Mouse (Mus musculus) kidney, embryonic 16.5 days (tissue): Measurements from ENCODE around the gene Dusp8. TPM values are rescaled to one million over a fixed set of nuclear protein-coding genes. Genes with fewer than 3 reads are reported as not detected.

ENCODE experiments used
- ATAC-seq: fragments of 200-750 bp; cut with Nextera tagmentation; 2 replicates; pipeline ENCODE4 v1.8.0; 2017; ENCODE audit warnings: moderate TSS enrichment; ENCODE audit not compliant: low FRiP score, low TSS enrichment
- H3K27ac ChIP-seq: fragments of 300-500 bp; sonication (generic); 2 replicates; pipeline ENCODE4 v1.5.1; 2014; ENCODE audit warnings: low read length
- H3K27me3 ChIP-seq: fragments of 300-500 bp; sonication (generic); 2 replicates; pipeline ENCODE4 v1.6.1; 2014; ENCODE audit warnings: low read length, control low read depth, mixed read lengths; ENCODE audit not compliant: insufficient read depth
- H3K36me3 ChIP-seq: fragments of 300-500 bp; sonication (generic); 2 replicates; pipeline ENCODE4 v1.6.1; 2014; ENCODE audit warnings: low read length, control low read depth, mixed read lengths; ENCODE audit not compliant: insufficient read depth
- H3K4me1 ChIP-seq: fragments of 300-500 bp; sonication (generic); 2 replicates; pipeline ENCODE4 v1.6.1; 2014; ENCODE audit warnings: low read length, control low read depth, mixed read lengths; ENCODE audit not compliant: insufficient read depth
- H3K4me2 ChIP-seq: fragments of 300-500 bp; sonication (generic); replicated peaks from 2 replicates; pipeline ENCODE4 v1.6.1; 2014; ENCODE audit warnings: low read depth, low read length
- H3K4me3 ChIP-seq: fragments of 300-500 bp; sonication (generic); 2 replicates; pipeline ENCODE4 v1.5.1; 2014; ENCODE audit warnings: mild to moderate bottlenecking, low read length
- H3K9ac ChIP-seq: fragments of 300-500 bp; sonication (generic); replicated peaks from 2 replicates; pipeline ENCODE4 v1.6.1; 2014; ENCODE audit warnings: low read length
- H3K9me3 ChIP-seq: fragments of 300-500 bp; sonication (generic); 2 replicates; pipeline ENCODE4 v1.6.1; 2016; ENCODE audit warnings: low read length, control low read depth
- WGBS: fragments of 180-500 bp; shearing (Covaris S2); extraction: QIAGEN DNeasy Blood & Tissue Kit; methylation state at CpG from one replicate; pipeline ENCODE4 v1.1.7; 2014; 5-methylcytosine and 5-hydroxymethylcytosine counted together
- polyA plus RNA-seq: library from polyadenylated mRNA; unstranded; fragments of >200 nt; fragmentation: Nextera tagmentation; extraction: Ambion mirVana; gene quantifications from 2 replicates; pipeline ENCODE4 v1.2.1, GENCODE M21; 2015

The Dusp8 gene
- polyA plus RNA-seq, 1 experiment from 2014 or later, result 2.4 TPM

DNA sequence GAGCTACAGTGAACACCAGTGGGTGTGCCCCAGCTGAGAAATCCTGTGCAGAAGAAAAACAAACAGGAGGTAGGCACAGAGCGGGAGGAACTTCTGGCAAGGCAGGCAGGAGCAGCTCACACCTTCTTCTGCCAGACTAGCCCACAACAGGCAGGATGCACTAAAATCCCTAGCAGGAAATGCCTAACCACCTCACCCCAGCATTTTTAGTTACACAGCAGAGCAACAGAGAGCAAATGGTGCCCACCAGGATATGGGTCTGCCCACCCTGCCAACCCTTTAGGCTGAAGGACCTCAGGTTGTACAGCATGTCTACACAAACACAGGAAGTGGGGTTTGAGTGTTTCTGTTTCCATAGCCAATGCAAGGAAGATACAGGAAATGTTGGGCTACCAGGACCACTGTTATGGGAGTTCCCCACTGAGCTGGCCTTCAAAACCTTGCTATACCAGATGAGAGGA is 39.0 kb downstream of the Dusp8 start:
- peaks cover 20% of the 10 kb centered on the region for H3K4me1 ChIP-seq
- H3K27ac ChIP-seq, result no peak overlapping the region; the same call in 1 of the 2 replicates
- WGBS, result 43% methylated on average over 1 of the region's 1 CpGs

GRCm38 (mm10) chr7:142055431-142055830 is 40.2 kb downstream of the Dusp8 start:
- Histone ChIP-seq H3K4me1 (peaks cover 17% of the 10 kb centered on the region), H3K9me3 (no peaks in the 10 kb centered on the region)
- WGBS, result 93% methylated on average over 3 of the region's 3 CpGs

More for the DNA sequence above, 39.0 kb downstream of the Dusp8 start:
- no peak overlapping the region for H3K4me3 ChIP-seq
- no peak for ATAC-seq
- H3K4me2 ChIP-seq, result no peak overlapping the region
- H3K9me3 ChIP-seq, result no peaks in the 10 kb centered on the region
- no peaks in the 10 kb centered on the region for H3K27me3 ChIP-seq
- no peak overlapping the region for H3K9ac ChIP-seq
- peaks cover 8% of the 10 kb centered on the region; the same call in 1 of the 2 replicates for H3K36me3 ChIP-seq

GRCm38 (mm10) chr7:142050536-142050935 is 45.1 kb downstream of the Dusp8 start:
- no peak for ATAC-seq
- H3K27ac ChIP-seq, result no peak overlapping the region
- H3K27me3 ChIP-seq, result no peaks in the 10 kb centered on the region
- H3K4me3 ChIP-seq, result no peak overlapping the region
- 0 out of 2 replicates have a peak, but pooled peaks cover 4% of the 10 kb centered on the region for H3K36me3 ChIP-seq
- H3K4me1 ChIP-seq, result no peaks in the 10 kb centered on the region
- no peaks in the 10 kb centered on the region for H3K9me3 ChIP-seq
- H3K4me2 ChIP-seq, result no peak overlapping the region
- no peak overlapping the region for H3K9ac ChIP-seq

More at GRCm38 (mm10) chr7:142055431-142055830, 40.2 kb downstream of the Dusp8 start:
- Histone ChIP-seq H3K27ac (no peak overlapping the region), H3K27me3 (no peaks in the 10 kb centered on the region), H3K36me3 (peaks cover 8% of the 10 kb centered on the region; the same call in 1 of the 2 replicates), H3K4me3 (no peak overlapping the region), H3K9ac (no peak overlapping the region), H3K4me2 (no peak overlapping the region)
- no peak for ATAC-seq

- Histone ChIP-seq H3K36me3 (no peaks in the 10 kb centered on the region), H3K9me3 (no peaks in the 10 kb centered on the region), H3K27me3 (no peaks in the 10 kb centered on the region), H3K9ac (no peak overlapping the region), H3K4me2 (no peak overlapping the region), H3K27ac (no peak overlapping the region), H3K4me3 (no peak overlapping the region), H3K4me1 (peaks cover 4% of the 10 kb centered on the region; the same call in 1 of the 2 replicates)
- 55% methylated on average over 1 of the region's 1 CpGs for WGBS
- no peak for ATAC-seq
Observed at GRCm38 (mm10) chr7:142045932-142046331, 49.7 kb downstream of the Dusp8 start.

DNA sequence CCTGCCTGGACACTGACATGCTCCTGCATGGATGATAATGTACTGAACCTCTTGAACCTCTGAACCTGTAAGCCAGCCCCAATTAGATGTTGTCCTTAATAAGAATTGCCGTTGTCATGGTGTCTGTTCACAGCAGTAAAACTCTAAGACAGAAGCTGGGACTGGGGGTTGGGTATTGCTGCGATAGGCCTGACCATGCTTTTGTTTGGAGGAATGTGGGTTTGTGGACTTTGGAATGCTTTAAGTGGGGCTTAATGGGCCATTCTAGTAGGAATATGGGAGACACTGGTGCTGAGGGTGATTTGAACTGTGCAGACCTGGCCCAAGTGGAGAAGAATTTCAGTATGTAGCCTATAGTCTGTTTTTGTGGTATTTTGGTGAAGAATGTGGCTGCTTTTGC is 50.3 kb downstream of the Dusp8 start:
- ATAC-seq, result no peak
- 51% methylated on average over 2 of the region's 2 CpGs for WGBS
- Histone ChIP-seq H3K36me3 (no peaks in the 10 kb centered on the region), H3K4me2 (no peak overlapping the region), H3K4me3 (no peak overlapping the region), H3K4me1 (peaks cover 4% of the 10 kb centered on the region; the same call in 1 of the 2 replicates), H3K9ac (no peak overlapping the region), H3K9me3 (no peaks in the 10 kb centered on the region), H3K27ac (no peak overlapping the region), H3K27me3 (no peaks in the 10 kb centered on the region)

DNA sequence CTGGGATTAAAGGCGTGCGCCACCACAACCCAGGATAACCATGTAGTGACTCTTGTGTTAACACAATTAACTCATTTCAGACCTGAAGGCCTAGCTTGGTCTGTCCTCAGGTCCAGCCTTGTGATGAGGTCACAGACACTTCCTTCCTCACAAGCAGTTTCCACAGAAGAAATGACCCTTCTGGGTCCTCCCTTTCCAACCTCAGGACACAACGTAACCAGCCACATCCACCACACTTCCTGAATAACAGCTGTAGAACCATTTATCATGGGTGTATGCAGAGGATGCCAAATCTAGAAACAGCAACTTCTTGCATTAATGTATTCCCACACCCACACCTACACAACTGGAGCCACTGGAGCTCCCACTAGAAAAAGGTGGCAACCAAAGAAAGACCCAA is 54.9 kb downstream of the Dusp8 start:
- Histone ChIP-seq H3K4me1 (peaks cover 4% of the 10 kb centered on the region; the same call in 1 of the 2 replicates), H3K9me3 (no peaks in the 10 kb centered on the region), H3K36me3 (no peaks in the 10 kb centered on the region), H3K4me2 (no peak overlapping the region), H3K27me3 (no peaks in the 10 kb centered on the region), H3K4me3 (no peak overlapping the region), H3K9ac (no peak overlapping the region), H3K27ac (no peak overlapping the region)
- 78% methylated on average over 3 of the region's 3 CpGs for WGBS
- no peak for ATAC-seq

GRCm38 (mm10) chr7:142037553-142038170 is 58.0 kb downstream of the Dusp8 start:
- H3K9ac ChIP-seq, result no peak overlapping the region
- WGBS, result 67% methylated on average over 4 of the region's 4 CpGs
- no peaks in the 10 kb centered on the region for H3K36me3 ChIP-seq
- ATAC-seq, result peak; percentile 84
- no peak overlapping the region for H3K4me3 ChIP-seq
- no peaks in the 10 kb centered on the region for H3K27me3 ChIP-seq
- peaks cover 5% of the 10 kb centered on the region; the same call in 1 of the 2 replicates for H3K4me1 ChIP-seq
- no peaks in the 10 kb centered on the region for H3K9me3 ChIP-seq
- no peak overlapping the region for H3K4me2 ChIP-seq
- H3K27ac ChIP-seq, result no peak overlapping the region

- Histone ChIP-seq H3K9ac (no peak overlapping the region), H3K4me1 (peaks cover 5% of the 10 kb centered on the region; the same call in 1 of the 2 replicates), H3K36me3 (no peaks in the 10 kb centered on the region), H3K27me3 (no peaks in the 10 kb centered on the region), H3K27ac (no peak overlapping the region; the same call in 1 of the 2 replicates), H3K9me3 (no peaks in the 10 kb centered on the region), H3K4me3 (no peak overlapping the region), H3K4me2 (no peak overlapping the region)
- no peak for ATAC-seq
- 52% methylated on average over 2 of the region's 2 CpGs for WGBS
Observed at GRCm38 (mm10) chr7:142035048-142035811, 60.4 kb downstream of the Dusp8 start.

DNA sequence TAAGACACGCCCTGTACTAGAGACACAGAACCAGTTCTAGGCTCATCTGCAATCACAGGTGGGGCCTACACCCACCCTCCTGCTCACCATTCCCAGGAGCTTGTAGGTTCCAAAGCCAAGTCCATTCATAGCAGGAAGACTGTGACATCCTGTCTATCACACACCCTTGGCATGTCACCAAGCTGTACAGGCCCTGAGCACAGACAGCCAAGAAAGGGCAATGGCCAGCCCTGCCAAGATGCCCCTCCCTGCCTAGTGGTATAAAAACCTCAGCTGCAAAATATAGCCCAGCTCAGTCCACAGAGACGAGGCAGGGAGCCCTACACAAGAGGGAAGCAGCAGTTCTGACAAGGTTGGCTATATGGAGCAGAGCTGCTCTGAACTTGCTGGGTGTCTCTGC is 61.4 kb downstream of the Dusp8 start:
- Histone ChIP-seq H3K4me2 (no peak overlapping the region), H3K4me3 (no peak overlapping the region), H3K36me3 (no peaks in the 10 kb centered on the region), H3K27me3 (no peaks in the 10 kb centered on the region), H3K4me1 (peaks cover 5% of the 10 kb centered on the region; the same call in 1 of the 2 replicates), H3K9me3 (no peaks in the 10 kb centered on the region), H3K27ac (no peak overlapping the region; the same call in 1 of the 2 replicates), H3K9ac (no peak overlapping the region)
- WGBS, result 64% methylated on average over 2 of the region's 2 CpGs
- ATAC-seq, result no peak

GRCm38 (mm10) chr7:142030073-142030472 is 65.6 kb downstream of the Dusp8 start:
- no peak overlapping the region for H3K4me2 ChIP-seq
- H3K27ac ChIP-seq, result no peak overlapping the region
- H3K4me1 ChIP-seq, result peaks cover 15% of the 10 kb centered on the region
- ATAC-seq, result no peak
- H3K27me3 ChIP-seq, result no peaks in the 10 kb centered on the region
- no peaks in the 10 kb centered on the region for H3K9me3 ChIP-seq
- H3K4me3 ChIP-seq, result no peak overlapping the region
- no peaks in the 10 kb centered on the region for H3K36me3 ChIP-seq
- no peak overlapping the region for H3K9ac ChIP-seq
